Mouse (Mus musculus) embryonic facial prominence, embryonic 11.5 days (tissue): ENCODE data around the gene Klf12. TPM values are rescaled to one million over a fixed set of nuclear protein-coding genes. Genes with fewer than 3 reads are reported as not detected.

Experiments
- ATAC-seq: fragments of 200-750 bp; cut with Nextera tagmentation; replicated peaks from 2 replicates; pipeline ENCODE4 v1.8.0; 2017; ENCODE audit warnings: low read depth; ENCODE audit not compliant: insufficient number of reproducible peaks, low FRiP score, low TSS enrichment
- DNase-seq: peaks from one replicate; pipeline ENCODE4 v3.0.0-alpha.2; 2015; ENCODE audit warnings: low spot score
- H3K27ac ChIP-seq: fragments of 300-500 bp; sonication (generic); replicated peaks from 2 replicates; pipeline ENCODE4 v1.5.1; 2014; ENCODE audit warnings: mild to moderate bottlenecking, low read depth, low read length, control low read depth
- H3K27me3 ChIP-seq: fragments of 300-500 bp; sonication (generic); 2 replicates; pipeline ENCODE4 v1.6.1; 2014; ENCODE audit warnings: mild to moderate bottlenecking, low read length, moderate library complexity, mixed read lengths; ENCODE audit not compliant: control insufficient read depth, insufficient read depth
- H3K36me3 ChIP-seq: fragments of 300-500 bp; sonication (generic); replicated peaks from 2 replicates; pipeline ENCODE4 v1.6.1; 2014; ENCODE audit warnings: low read depth, mild to moderate bottlenecking, low read length, moderate library complexity, mixed read lengths; ENCODE audit not compliant: control insufficient read depth, insufficient read depth
- H3K4me1 ChIP-seq: fragments of 300-500 bp; sonication (generic); 2 replicates; pipeline ENCODE4 v1.6.1; 2014; ENCODE audit warnings: low read length, mixed read lengths; ENCODE audit not compliant: control insufficient read depth, insufficient read depth
- H3K4me2 ChIP-seq: fragments of 300-500 bp; sonication (generic); 2 replicates; pipeline ENCODE4 v1.6.1; 2014; ENCODE audit warnings: low read depth, mild to moderate bottlenecking, control low read depth, low read length, moderate library complexity
- H3K4me3 ChIP-seq: fragments of 300-500 bp; sonication (generic); 2 replicates; pipeline ENCODE4 v1.5.1; 2014; ENCODE audit warnings: low read depth, low read length, control low read depth
- H3K9ac ChIP-seq: fragments of 300-500 bp; sonication (generic); replicated peaks from 2 replicates; pipeline ENCODE4 v1.6.1; 2014; ENCODE audit warnings: mild to moderate bottlenecking, control low read depth, low read length
- H3K9me3 ChIP-seq: fragments of 300-500 bp; sonication (generic); replicated peaks from 2 replicates; pipeline ENCODE4 v1.6.1; 2016; ENCODE audit warnings: mild to moderate bottlenecking, low read length, inconsistent platforms, mixed read lengths; ENCODE audit not compliant: control insufficient read depth
- WGBS: fragments of 180-500 bp; shearing (Covaris S2); extraction: QIAGEN DNeasy Blood & Tissue Kit; methylation state at CpG from one replicate; pipeline ENCODE4 v1.1.7; 2014; 5-methylcytosine and 5-hydroxymethylcytosine counted together
- polyA plus RNA-seq: library from polyadenylated mRNA; unstranded; fragments of >200 nt; fragmentation: Nextera tagmentation; extraction: Ambion mirVana; gene quantifications from 2 replicates; pipeline ENCODE4 v1.2.1, GENCODE M21; 2014

Klf12 gene
- polyA plus RNA-seq, 1 experiment from 2014 or later = 22.2 TPM

GRCm38 (mm10) chr14:100053456-100053855, 231.0 kb downstream of the Klf12 start:
- Histone ChIP-seq H3K27ac (no peak overlapping the region), H3K4me1 (no peaks in the 10 kb centered on the region), H3K36me3 (no peaks in the 10 kb centered on the region), H3K4me3 (no peak overlapping the region), H3K27me3 (no peaks in the 10 kb centered on the region), H3K9me3 (no peaks in the 10 kb centered on the region), H3K4me2 (no peak overlapping the region), H3K9ac (no peak overlapping the region)
- 82% methylated on average over 4 of the region's 4 CpGs for WGBS
- DNase-seq (no peak), ATAC-seq (no peak)

GRCm38 (mm10) chr14:100052876-100053275, 231.6 kb downstream of the Klf12 start:
- H3K4me1 ChIP-seq = no peaks in the 10 kb centered on the region

GRCm38 (mm10) chr14:100045431-100045830, 239.0 kb downstream of the Klf12 start:
- no peaks in the 10 kb centered on the region for H3K36me3 ChIP-seq
- H3K27ac ChIP-seq = no peak overlapping the region
- H3K4me2 ChIP-seq = no peak overlapping the region
- H3K4me3 ChIP-seq = no peak overlapping the region
- no peaks in the 10 kb centered on the region for H3K27me3 ChIP-seq
- ATAC-seq = no peak
- H3K4me1 ChIP-seq = no peaks in the 10 kb centered on the region
- DNase-seq = no peak
- H3K9me3 ChIP-seq = no peaks in the 10 kb centered on the region
- H3K9ac ChIP-seq = no peak overlapping the region

More at GRCm38 (mm10) chr14:100052876-100053275, 231.6 kb downstream of the Klf12 start:
- WGBS = 73% methylated on average over 2 of the region's 2 CpGs
- no peak for DNase-seq
- no peak overlapping the region for H3K27ac ChIP-seq
- H3K4me2 ChIP-seq = no peak overlapping the region
- H3K9me3 ChIP-seq = no peaks in the 10 kb centered on the region
- ATAC-seq = no peak
- no peaks in the 10 kb centered on the region for H3K27me3 ChIP-seq
- H3K36me3 ChIP-seq = no peaks in the 10 kb centered on the region
- H3K9ac ChIP-seq = no peak overlapping the region
- no peak overlapping the region for H3K4me3 ChIP-seq

GRCm38 (mm10) chr14:100041823-100042222, 242.7 kb downstream of the Klf12 start:
- DNase-seq (no peak), ATAC-seq (no peak)
- no peaks in the 10 kb centered on the region for H3K27me3 ChIP-seq
- no peak overlapping the region for H3K9ac ChIP-seq
- H3K4me1 ChIP-seq = no peaks in the 10 kb centered on the region
- H3K36me3 ChIP-seq = no peaks in the 10 kb centered on the region
- WGBS = 85% methylated on average over 6 of the region's 6 CpGs
- no peak overlapping the region for H3K27ac ChIP-seq
- no peak overlapping the region for H3K4me3 ChIP-seq
- H3K4me2 ChIP-seq = no peak overlapping the region
- no peaks in the 10 kb centered on the region for H3K9me3 ChIP-seq

GRCm38 (mm10) chr14:100026671-100027070, 257.8 kb downstream of the Klf12 start:
- Histone ChIP-seq H3K27me3 (no peaks in the 10 kb centered on the region), H3K4me1 (no peaks in the 10 kb centered on the region), H3K27ac (no peak overlapping the region), H3K9me3 (no peaks in the 10 kb centered on the region), H3K36me3 (no peaks in the 10 kb centered on the region; the same call in 1 of the 2 replicates), H3K9ac (no peak overlapping the region), H3K4me3 (no peak overlapping the region), H3K4me2 (no peak overlapping the region)
- DNase-seq (no peak), ATAC-seq (no peak)
- 77% methylated on average over 6 of the region's 6 CpGs for WGBS

- no peak overlapping the region for H3K27ac ChIP-seq
- ATAC-seq (no peak), DNase-seq (no peak)
- H3K27me3 ChIP-seq = no peaks in the 10 kb centered on the region
- 94% methylated on average over 2 of the region's 2 CpGs for WGBS
- H3K36me3 ChIP-seq = no peaks in the 10 kb centered on the region; the same call in 1 of the 2 replicates
- H3K9ac ChIP-seq = no peak overlapping the region
- H3K4me3 ChIP-seq = no peak overlapping the region
- no peaks in the 10 kb centered on the region for H3K4me1 ChIP-seq
- no peaks in the 10 kb centered on the region for H3K9me3 ChIP-seq
- H3K4me2 ChIP-seq = no peak overlapping the region
These were observed 267.3 kb downstream of the Klf12 start for GRCm38 (mm10) chr14:100017219-100017618.

GRCm38 (mm10) chr14:100010525-100010924, 274.0 kb downstream of the Klf12 start:
- no peaks in the 10 kb centered on the region for H3K27me3 ChIP-seq
- no peak overlapping the region for H3K27ac ChIP-seq
- no peaks in the 10 kb centered on the region for H3K4me1 ChIP-seq
- no peak for DNase-seq
- 57% methylated on average over 5 of the region's 5 CpGs for WGBS
- H3K9ac ChIP-seq = no peak overlapping the region
- no peaks in the 10 kb centered on the region for H3K36me3 ChIP-seq
- ATAC-seq = no peak
- no peaks in the 10 kb centered on the region for H3K9me3 ChIP-seq
- H3K4me3 ChIP-seq = no peak overlapping the region
- H3K4me2 ChIP-seq = no peak overlapping the region

GRCm38 (mm10) chr14:100009790-100010382, 274.6 kb downstream of the Klf12 start:
- Histone ChIP-seq H3K4me3 (no peak overlapping the region), H3K36me3 (no peaks in the 10 kb centered on the region), H3K9me3 (no peaks in the 10 kb centered on the region), H3K4me1 (no peaks in the 10 kb centered on the region), H3K4me2 (no peak overlapping the region), H3K27ac (no peak overlapping the region), H3K9ac (no peak overlapping the region), H3K27me3 (no peaks in the 10 kb centered on the region)
- peak; percentile 80 for DNase-seq
- 0 out of 2 replicates have a peak, but pooled peaks have one; percentile 39 for ATAC-seq
- 53% methylated on average over 4 of the region's 4 CpGs for WGBS
